Mouse (Mus musculus): ENCODE data around the gene Baz2a.
"Not testable (repeated sequence)": the region's sequence is repeated elsewhere in the genome, so short reads cannot be mapped to it uniquely, and the experiment has no call there.

Baz2a gene

GRCm38 (mm10) chr10:128091564-128092505 is at the start of gene Baz2a:
Gene Baz2a, plus strand, starts transcription at chr10:128091577.
- peak; percentile 72 for DNase-seq (ENCODE audit: low spot score)

GRCm38 (mm10) chr10:128041636-128042035 is 49.7 kb upstream of the Baz2a start:
- no peak for DNase-seq (ENCODE audit: low spot score)

- DNase-seq (ENCODE audit: low spot score) = no peak
These were observed 48.9 kb upstream of the Baz2a start for GRCm38 (mm10) chr10:128042466-128042865.

- DNase-seq (ENCODE audit: low spot score) = no peak
These were observed 48.1 kb upstream of the Baz2a start for GRCm38 (mm10) chr10:128043041-128043835.

- DNase-seq (ENCODE audit: low spot score) = no peak
These were observed 43.2 kb upstream of the Baz2a start for GRCm38 (mm10) chr10:128048157-128048556.

GRCm38 (mm10) chr10:128049741-128050140 is 41.6 kb upstream of the Baz2a start:
- no peak for DNase-seq (ENCODE audit: low spot score)

GRCm38 (mm10) chr10:128050355-128050754 is 41.0 kb upstream of the Baz2a start:
- no peak for DNase-seq (ENCODE audit: low spot score)

GRCm38 (mm10) chr10:128051589-128051988 is 39.8 kb upstream of the Baz2a start:
- no peak for DNase-seq (ENCODE audit: low spot score)

- not testable (repeated sequence) for DNase-seq (ENCODE audit: low spot score)
These were observed 39.2 kb upstream of the Baz2a start for GRCm38 (mm10) chr10:128052136-128052535.

GRCm38 (mm10) chr10:128053001-128053400 is 38.4 kb upstream of the Baz2a start:
- DNase-seq (ENCODE audit: low spot score) = no peak

GRCm38 (mm10) chr10:128058184-128058583 is 33.2 kb upstream of the Baz2a start:
- DNase-seq (ENCODE audit: low spot score) = no peak

- DNase-seq (ENCODE audit: low spot score) = peak; percentile 93
These were observed 32.7 kb upstream of the Baz2a start, which contains the start of gene Ptges3 for GRCm38 (mm10) chr10:128058601-128059151. Gene Ptges3, plus strand, starts transcription at chr10:128058954.

- DNase-seq (ENCODE audit: low spot score) = peak; percentile 56
These were observed 32.0 kb upstream of the Baz2a start for GRCm38 (mm10) chr10:128059207-128059981.

- no peak for DNase-seq (ENCODE audit: low spot score)
These were observed 30.3 kb upstream of the Baz2a start for GRCm38 (mm10) chr10:128061109-128061508.

GRCm38 (mm10) chr10:128062221-128062989 is 29.0 kb upstream of the Baz2a start:
- DNase-seq (ENCODE audit: low spot score) = no peak

- no peak for DNase-seq (ENCODE audit: low spot score)
These were observed 25.3 kb upstream of the Baz2a start for GRCm38 (mm10) chr10:128066072-128066471.

- DNase-seq (ENCODE audit: low spot score) = no peak
These were observed 22.2 kb upstream of the Baz2a start for GRCm38 (mm10) chr10:128069201-128069600.

GRCm38 (mm10) chr10:128070432-128070831 is 20.9 kb upstream of the Baz2a start:
- not testable (repeated sequence) for DNase-seq (ENCODE audit: low spot score)

- DNase-seq (ENCODE audit: low spot score) = not testable (repeated sequence)
These were observed 13.1 kb upstream of the Baz2a start for GRCm38 (mm10) chr10:128078269-128078668.

GRCm38 (mm10) chr10:128080496-128080895 is 10.9 kb upstream of the Baz2a start:
- DNase-seq (ENCODE audit: low spot score) = no peak
